31 mouse cellular contexts compared by ENCODE assay signal in genomic region chr5:112525980-112526379, GRCm38 (mm10). TPM values are rescaled to one million over a fixed set of nuclear protein-coding genes. Genes with fewer than 3 reads are reported as not detected.
DNase-seq lines count a peak whose midpoint lies in the region; ATAC-seq lines count a peak whose summit lies in the region.
"Had no signal": no experiment of that assay in that cellular context is flagged by ENCODE, and none has a peak within 500 bp of the region (broad histone marks: within the 10 kb centered on the region; RNA-seq: fewer than 3 reads in every experiment).

No protein-coding gene starts in this region.

- no peaks in the 10 kb centered on the region for H3K36me3 ChIP-seq in forebrain, embryonic 10.5 days (replicated peaks)
- no peaks in the 10 kb centered on the region for H3K36me3 ChIP-seq in forebrain, embryonic 14.5 days (ENCODE audit: control insufficient read depth, insufficient read depth, low read length)
- H3K36me3 ChIP-seq in hindbrain, embryonic 16.5 days (ENCODE audit: control insufficient read depth, insufficient read depth, low read length) = no peaks in the 10 kb centered on the region
- H3K36me3 ChIP-seq in hindbrain, embryonic 12.5 days = no peaks in the 10 kb centered on the region
- no peaks in the 10 kb centered on the region for H3K36me3 ChIP-seq in midbrain, embryonic 10.5 days
- no peaks in the 10 kb centered on the region for H3K36me3 ChIP-seq in midbrain, embryonic 13.5 days
- no peaks in the 10 kb centered on the region for H3K36me3 ChIP-seq in forebrain, embryonic 16.5 days (ENCODE audit: control insufficient read depth, insufficient read depth)
- H3K36me3 ChIP-seq: embryonic facial prominence, embryonic 15.5 days; G1E; heart, embryonic 12.5 days; limb, embryonic 12.5 days; liver, embryonic 15.5 days had no signal

- no peak overlapping the region for H3K4me2 ChIP-seq in forebrain, embryonic 14.5 days (ENCODE audit: low read length)
- no peak overlapping the region for H3K4me2 ChIP-seq in hindbrain, embryonic 16.5 days (ENCODE audit: low read length)
- H3K4me2 ChIP-seq in hindbrain, embryonic 12.5 days (replicated peaks) = no peak overlapping the region
- H3K4me2 ChIP-seq in midbrain, embryonic 13.5 days (replicated peaks) = no peak overlapping the region
- no peak overlapping the region for H3K4me2 ChIP-seq in forebrain, embryonic 16.5 days (ENCODE audit: low read length)
- H3K4me2 ChIP-seq: embryonic facial prominence, embryonic 15.5 days; heart, embryonic 12.5 days; limb, embryonic 12.5 days; liver, embryonic 15.5 days; lung, embryonic 14.5 days had no signal

- H3K27me3 ChIP-seq in forebrain, embryonic 10.5 days (ENCODE audit: poor library complexity, severe bottlenecking) = peaks cover 70% of the 10 kb centered on the region
- H3K27me3 ChIP-seq in forebrain, embryonic 14.5 days (replicated peaks; ENCODE audit: control insufficient read depth, insufficient read depth, low read length) = no peaks in the 10 kb centered on the region
- H3K27me3 ChIP-seq in hindbrain, embryonic 16.5 days (replicated peaks; ENCODE audit: control insufficient read depth, insufficient read depth, low read length) = no peaks in the 10 kb centered on the region
- no peaks in the 10 kb centered on the region for H3K27me3 ChIP-seq in hindbrain, embryonic 12.5 days
- peaks cover 87% of the 10 kb centered on the region for H3K27me3 ChIP-seq in midbrain, embryonic 10.5 days (ENCODE audit: low read depth, poor library complexity, severe bottlenecking)
- H3K27me3 ChIP-seq in midbrain, embryonic 13.5 days = peaks cover 26% of the 10 kb centered on the region
- H3K27me3 ChIP-seq in forebrain, embryonic 16.5 days (replicated peaks; ENCODE audit: control insufficient read depth, insufficient read depth, low read length) = no peaks in the 10 kb centered on the region
- H3K27me3 ChIP-seq: embryonic facial prominence, embryonic 15.5 days had no signal

- no peak for DNase-seq in forebrain, embryonic 10.5 days (ENCODE audit: extremely low spot score, low spot score)
- DNase-seq in forebrain, embryonic 14.5 days (ENCODE audit: low spot score) = no peak
- no peak for DNase-seq in midbrain, embryonic 10.5 days (ENCODE audit: low spot score)
- DNase-seq in adrenal gland, postnatal 4 days (ENCODE audit: low spot score in 2 of 2) = no peak
- DNase-seq: adrenal gland, adult 8-10 months; cerebellum, adult 11 months; cerebellum, adult 9-10 months; gastrocnemius, postnatal 25 days; heart, adult 18-20 months; heart, postnatal 4 days; kidney, adult 11 months; kidney, postnatal 36 days; layer of hippocampus, postnatal 36 days; lung, postnatal 14 days; right cerebral cortex, postnatal 4 days; thymus, adult 18-20 months; thymus, postnatal 36 days had no signal

- WGBS in forebrain, embryonic 10.5 days = 83% methylated on average over 3 of the region's 3 CpGs
- 61% methylated on average over 3 of the region's 3 CpGs for WGBS in forebrain, embryonic 14.5 days
- WGBS in hindbrain, embryonic 16.5 days = 61% methylated on average over 3 of the region's 3 CpGs
- WGBS in hindbrain, embryonic 12.5 days = 82% methylated on average over 3 of the region's 3 CpGs
- WGBS in midbrain, embryonic 10.5 days = 83% methylated on average over 3 of the region's 3 CpGs
- WGBS in midbrain, embryonic 13.5 days = 80% methylated on average over 3 of the region's 3 CpGs
- WGBS in forebrain, embryonic 16.5 days = 61% methylated on average over 3 of the region's 3 CpGs

- H3K9ac ChIP-seq in forebrain, embryonic 14.5 days (ENCODE audit: low read length) = no peak overlapping the region
- no peak overlapping the region for H3K9ac ChIP-seq in hindbrain, embryonic 16.5 days (ENCODE audit: low read depth, low read length)
- no peak overlapping the region for H3K9ac ChIP-seq in hindbrain, embryonic 12.5 days
- no peak overlapping the region for H3K9ac ChIP-seq in midbrain, embryonic 13.5 days (replicated peaks)
- no peak overlapping the region for H3K9ac ChIP-seq in forebrain, embryonic 16.5 days (replicated peaks; ENCODE audit: low read depth, low read length)
- H3K9ac ChIP-seq: embryonic facial prominence, embryonic 15.5 days; heart, embryonic 12.5 days; limb, embryonic 12.5 days; liver, embryonic 15.5 days; lung, embryonic 14.5 days had no signal

- H3K9me3 ChIP-seq in forebrain, embryonic 10.5 days = no peaks in the 10 kb centered on the region
- H3K9me3 ChIP-seq in forebrain, embryonic 14.5 days (replicated peaks; ENCODE audit: control insufficient read depth, low read length) = no peaks in the 10 kb centered on the region
- no peaks in the 10 kb centered on the region for H3K9me3 ChIP-seq in hindbrain, embryonic 16.5 days (ENCODE audit: control insufficient read depth, low read length)
- no peaks in the 10 kb centered on the region for H3K9me3 ChIP-seq in hindbrain, embryonic 12.5 days (replicated peaks)
- no peaks in the 10 kb centered on the region for H3K9me3 ChIP-seq in midbrain, embryonic 10.5 days (replicated peaks)
- no peaks in the 10 kb centered on the region for H3K9me3 ChIP-seq in midbrain, embryonic 13.5 days
- no peaks in the 10 kb centered on the region for H3K9me3 ChIP-seq in forebrain, embryonic 16.5 days (ENCODE audit: control insufficient read depth, low read length)
- H3K9me3 ChIP-seq: embryonic facial prominence, embryonic 15.5 days; heart, embryonic 12.5 days; limb, embryonic 12.5 days; liver, embryonic 15.5 days had no signal

- H3K4me3 ChIP-seq in forebrain, embryonic 10.5 days = no peak overlapping the region
- no peak overlapping the region for H3K4me3 ChIP-seq in forebrain, embryonic 14.5 days (ENCODE audit: low read depth, low read length)
- no peak overlapping the region for H3K4me3 ChIP-seq in hindbrain, embryonic 16.5 days (ENCODE audit: low read length)
- no peak overlapping the region for H3K4me3 ChIP-seq in hindbrain, embryonic 12.5 days
- no peak overlapping the region for H3K4me3 ChIP-seq in midbrain, embryonic 10.5 days
- H3K4me3 ChIP-seq in midbrain, embryonic 13.5 days (replicated peaks) = no peak overlapping the region
- H3K4me3 ChIP-seq in forebrain, embryonic 16.5 days (replicated peaks; ENCODE audit: low read length) = no peak overlapping the region
- H3K4me3 ChIP-seq: embryonic facial prominence, embryonic 15.5 days; heart, embryonic 12.5 days; limb, embryonic 12.5 days; liver, embryonic 15.5 days had no signal

- peak overlapping the region; percentile 44; the same call in 1 of the 2 replicates for H3K27ac ChIP-seq in forebrain, embryonic 10.5 days
- no peak overlapping the region for H3K27ac ChIP-seq in forebrain, embryonic 14.5 days (ENCODE audit: low read depth, low read length)
- peak overlapping the region; percentile 76; the same call in 1 of the 2 replicates for H3K27ac ChIP-seq in hindbrain, embryonic 16.5 days (ENCODE audit: low read depth, low read length)
- H3K27ac ChIP-seq in hindbrain, embryonic 12.5 days = no peak overlapping the region
- 0 out of 2 replicates have a peak overlapping the region, but pooled peaks have one; percentile 42 for H3K27ac ChIP-seq in midbrain, embryonic 10.5 days (replicated peaks)
- no peak overlapping the region for H3K27ac ChIP-seq in midbrain, embryonic 13.5 days
- 0 out of 2 replicates have a peak overlapping the region, but pooled peaks have one; percentile 33 for H3K27ac ChIP-seq in forebrain, embryonic 16.5 days (ENCODE audit: low read length)
- H3K27ac ChIP-seq: embryonic facial prominence, embryonic 15.5 days; limb, embryonic 12.5 days; liver, embryonic 15.5 days; stomach, postnatal 0 days had no signal

- ATAC-seq in forebrain, embryonic 14.5 days = no peak
- ATAC-seq in hindbrain, embryonic 16.5 days = no peak
- ATAC-seq in hindbrain, embryonic 12.5 days (ENCODE audit: low FRiP score) = no peak
- no peak for ATAC-seq in midbrain, embryonic 13.5 days
- no peak for ATAC-seq in forebrain, embryonic 16.5 days

- H3K4me1 ChIP-seq in forebrain, embryonic 10.5 days = peaks cover 62% of the 10 kb centered on the region
- peaks cover 23% of the 10 kb centered on the region for H3K4me1 ChIP-seq in forebrain, embryonic 14.5 days (ENCODE audit: control insufficient read depth, insufficient read depth, low read length)
- H3K4me1 ChIP-seq in hindbrain, embryonic 16.5 days (ENCODE audit: control insufficient read depth, insufficient read depth, low read depth, low read length) = peaks cover 28% of the 10 kb centered on the region
- H3K4me1 ChIP-seq in hindbrain, embryonic 12.5 days = peaks cover 35% of the 10 kb centered on the region
- H3K4me1 ChIP-seq in midbrain, embryonic 10.5 days = peaks cover 73% of the 10 kb centered on the region
- H3K4me1 ChIP-seq in midbrain, embryonic 13.5 days (replicated peaks) = peaks cover 47% of the 10 kb centered on the region
- peaks cover 37% of the 10 kb centered on the region for H3K4me1 ChIP-seq in forebrain, embryonic 16.5 days (replicated peaks; ENCODE audit: control insufficient read depth, insufficient read depth, low read length)
- H3K4me1 ChIP-seq: liver, embryonic 15.5 days had no signal

RNA-seq across cellular contexts. Expression of gene Sez6l, which starts 51.0 kb away (rescaled TPM):
- polyA plus RNA-seq in forebrain, embryonic 10.5 days (2016; fragmentation: Nextera tagmentation; extraction: Ambion mirVana) = 0.65 and 1.4 TPM in 2 replicates
- polyA plus RNA-seq in forebrain, embryonic 14.5 days (2014; fragmentation: Nextera tagmentation; extraction: Ambion mirVana) = 22.1 and 27.9 TPM in 2 replicates
- polyA plus RNA-seq in hindbrain, embryonic 16.5 days (2015; fragmentation: Nextera tagmentation; extraction: Ambion mirVana) = 42.8 and 52.7 TPM in 2 replicates
- 16.0 and 16.4 TPM in 2 replicates for polyA plus RNA-seq in hindbrain, embryonic 12.5 days (2016; fragmentation: Nextera tagmentation; extraction: Ambion mirVana)
- polyA plus RNA-seq in midbrain, embryonic 10.5 days (2016; fragmentation: Nextera tagmentation; extraction: Ambion mirVana) = 1.7 and 2.7 TPM in 2 replicates
- 41.6 and 42.0 TPM in 2 replicates for polyA plus RNA-seq in midbrain, embryonic 13.5 days (2015; fragmentation: Nextera tagmentation; extraction: Ambion mirVana)
- 32.2 and 41.9 TPM in 2 replicates for polyA plus RNA-seq in forebrain, embryonic 16.5 days (2015; fragmentation: Nextera tagmentation; extraction: Ambion mirVana)
- 1 to 10 TPM; 7.6 to 8.7 TPM for total RNA-seq in adrenal gland, postnatal 4 days (2021)
- total RNA-seq: common myeloid progenitor, adult 5-6 weeks; gastrocnemius, postnatal 25 days; neutrophil, adult 5-6 weeks had no signal
- polyA plus RNA-seq: G1E; liver, adult 2 months had no signal

Comparison
In these comparisons a context has a peak if more than half of its experiments do, and no peak if none do; other contexts are left out.
1. H3K27ac ChIP-seq: peak in forebrain, embryonic 10.5 days (single experiment), hindbrain, embryonic 16.5 days (single experiment), midbrain, embryonic 10.5 days (single experiment) and forebrain, embryonic 16.5 days (single experiment); none in forebrain, embryonic 14.5 days (single experiment), hindbrain, embryonic 12.5 days (single experiment) and midbrain, embryonic 13.5 days (single experiment).